Mouse (Mus musculus): ENCODE data around the gene Pik3c2b. TPM values are rescaled to one million over a fixed set of nuclear protein-coding genes. Genes with fewer than 3 reads are reported as not detected.
A peak's percentile ranks its signal among the peaks of the same experiment; 100 is the strongest.

The Pik3c2b gene
- polyA plus RNA-seq, 1 experiment, result 0.39 TPM

- H3K4me3 ChIP-seq (ENCODE audit: insufficient read depth, poor library complexity, severe bottlenecking), result no peak overlapping the region
- no peaks in the 10 kb centered on the region for H3K27me3 ChIP-seq (ENCODE audit: control insufficient read depth, insufficient read depth, insufficient read length)
- TF ChIP-seq MAX (IDR thresholded peaks at IDR 0.05) (no peak), FOSL1 (IDR thresholded peaks at IDR 0.05; ENCODE audit: insufficient read depth, low read length, poor library complexity, severe bottlenecking) (no peak), CEBPB (IDR thresholded peaks at IDR 0.05; ENCODE audit: low read depth) (no peak), CTCF (IDR thresholded peaks at IDR 0.05; ENCODE audit: control insufficient read depth, insufficient read depth, insufficient read length) (no peak), MYOG (IDR thresholded peaks at IDR 0.05; ENCODE audit: control insufficient read depth, extremely low read depth, insufficient read length) (no peak), USF1 (IDR thresholded peaks at IDR 0.05; ENCODE audit: low read depth) (no peak), MYOD1 (IDR thresholded peaks at IDR 0.05; ENCODE audit: control insufficient read depth, insufficient read length, low read depth) (no peak)
- H3K79me2 ChIP-seq (ENCODE audit: control insufficient read depth, insufficient read depth), result peaks cover 2% of the 10 kb centered on the region
- H3ac ChIP-seq (ENCODE audit: control insufficient read depth, insufficient read length, low read depth), result no peak overlapping the region
- peaks cover 1% of the 10 kb centered on the region for H3K79me3 ChIP-seq (ENCODE audit: low read depth)
- no peaks in the 10 kb centered on the region for H3K36me3 ChIP-seq (ENCODE audit: control insufficient read depth, insufficient read depth)
Observed at GRCm38 (mm10) chr1:133126365-133126740, 80.9 kb downstream of the Pik3c2b start.

- TF ChIP-seq MAX (IDR thresholded peaks at IDR 0.05) (no peak), CEBPB (IDR thresholded peaks at IDR 0.05; ENCODE audit: low read depth) (no peak), USF1 (IDR thresholded peaks at IDR 0.05; ENCODE audit: low read depth) (no peak), MYOD1 (IDR thresholded peaks at IDR 0.05; ENCODE audit: control insufficient read depth, insufficient read length, low read depth) (no peak), CTCF (IDR thresholded peaks at IDR 0.05; ENCODE audit: control insufficient read depth, insufficient read depth, insufficient read length) (no peak), MYOG (IDR thresholded peaks at IDR 0.05; ENCODE audit: control insufficient read depth, extremely low read depth, insufficient read length) (no peak), FOSL1 (IDR thresholded peaks at IDR 0.05; ENCODE audit: insufficient read depth, low read length, poor library complexity, severe bottlenecking) (no peak)
- Histone ChIP-seq H3K27me3 (ENCODE audit: control insufficient read depth, insufficient read depth, insufficient read length) (no peaks in the 10 kb centered on the region), H3ac (ENCODE audit: control insufficient read depth, insufficient read length, low read depth) (no peak overlapping the region), H3K4me3 (ENCODE audit: insufficient read depth, poor library complexity, severe bottlenecking) (no peak overlapping the region), H3K79me3 (ENCODE audit: low read depth) (peaks cover 10% of the 10 kb centered on the region), H3K79me2 (ENCODE audit: control insufficient read depth, insufficient read depth) (peaks cover 12% of the 10 kb centered on the region), H3K36me3 (ENCODE audit: control insufficient read depth, insufficient read depth) (no peaks in the 10 kb centered on the region)
Observed at GRCm38 (mm10) chr1:133127328-133127727, 81.9 kb downstream of the Pik3c2b start.

- peaks cover 22% of the 10 kb centered on the region for H3K36me3 ChIP-seq (ENCODE audit: control insufficient read depth, insufficient read depth)
- no peak overlapping the region for H3K4me3 ChIP-seq (ENCODE audit: insufficient read depth, poor library complexity, severe bottlenecking)
- TF ChIP-seq MYOG (IDR thresholded peaks at IDR 0.05; ENCODE audit: control insufficient read depth, extremely low read depth, insufficient read length) (no peak), CTCF (IDR thresholded peaks at IDR 0.05; ENCODE audit: control insufficient read depth, insufficient read depth, insufficient read length) (no peak), CEBPB (IDR thresholded peaks at IDR 0.05; ENCODE audit: low read depth) (no peak), USF1 (IDR thresholded peaks at IDR 0.05; ENCODE audit: low read depth) (no peak), MYOD1 (IDR thresholded peaks at IDR 0.05; ENCODE audit: control insufficient read depth, insufficient read length, low read depth) (no peak), FOSL1 (IDR thresholded peaks at IDR 0.05; ENCODE audit: insufficient read depth, low read length, poor library complexity, severe bottlenecking) (no peak), MAX (IDR thresholded peaks at IDR 0.05) (no peak)
Observed at GRCm38 (mm10) chr1:133129471-133130221, 84.2 kb downstream of the Pik3c2b start.

GRCm38 (mm10) chr1:133130638-133131560 is 85.4 kb downstream of the Pik3c2b start, which contains the start of gene Ppp1r15b:
Gene Ppp1r15b, plus strand, starts transcription at chr1:133131143.
- no peaks in the 10 kb centered on the region for H3K27me3 ChIP-seq (ENCODE audit: control insufficient read depth, insufficient read depth, insufficient read length)
- H3K79me3 ChIP-seq (ENCODE audit: low read depth), result peaks cover 45% of the 10 kb centered on the region
- TF ChIP-seq MYOD1 (IDR thresholded peaks at IDR 0.05; ENCODE audit: control insufficient read depth, insufficient read length, low read depth), result no peak
- TF ChIP-seq MAX (IDR thresholded peaks at IDR 0.05), result peak; percentile 97
- no peak for TF ChIP-seq MYOG (IDR thresholded peaks at IDR 0.05; ENCODE audit: control insufficient read depth, extremely low read depth, insufficient read length)
- peak; percentile 81 for TF ChIP-seq CEBPB (IDR thresholded peaks at IDR 0.05; ENCODE audit: low read depth)
- peak; percentile 10 for TF ChIP-seq FOSL1 (IDR thresholded peaks at IDR 0.05; ENCODE audit: insufficient read depth, low read length, poor library complexity, severe bottlenecking)
- H3K4me3 ChIP-seq (ENCODE audit: insufficient read depth, poor library complexity, severe bottlenecking), result peak within 1 kb of the TSS; percentile 100
- H3K79me2 ChIP-seq (ENCODE audit: control insufficient read depth, insufficient read depth), result peaks cover 48% of the 10 kb centered on the region
- H3ac ChIP-seq (ENCODE audit: control insufficient read depth, insufficient read length, low read depth), result peak within 1 kb of the TSS; percentile 84
- peaks cover 35% of the 10 kb centered on the region for H3K36me3 ChIP-seq (ENCODE audit: control insufficient read depth, insufficient read depth)

More at GRCm38 (mm10) chr1:133129471-133130221, 84.2 kb downstream of the Pik3c2b start:
- Histone ChIP-seq H3K79me3 (ENCODE audit: low read depth) (peaks cover 33% of the 10 kb centered on the region), H3K27me3 (ENCODE audit: control insufficient read depth, insufficient read depth, insufficient read length) (no peaks in the 10 kb centered on the region), H3K79me2 (ENCODE audit: control insufficient read depth, insufficient read depth) (peaks cover 35% of the 10 kb centered on the region), H3ac (ENCODE audit: control insufficient read depth, insufficient read length, low read depth) (no peak overlapping the region)

GRCm38 (mm10) chr1:133131561-133131905 is 86.1 kb downstream of the Pik3c2b start:
- Histone ChIP-seq H3K79me3 (ENCODE audit: low read depth) (peaks cover 51% of the 10 kb centered on the region), H3K27me3 (ENCODE audit: control insufficient read depth, insufficient read depth, insufficient read length) (no peaks in the 10 kb centered on the region), H3K36me3 (ENCODE audit: control insufficient read depth, insufficient read depth) (peaks cover 41% of the 10 kb centered on the region), H3K79me2 (ENCODE audit: control insufficient read depth, insufficient read depth) (peaks cover 54% of the 10 kb centered on the region), H3ac (ENCODE audit: control insufficient read depth, insufficient read length, low read depth) (peak overlapping the region; percentile 84), H3K4me3 (ENCODE audit: insufficient read depth, poor library complexity, severe bottlenecking) (peak overlapping the region; percentile 100)
- no peak for TF ChIP-seq MAX (IDR thresholded peaks at IDR 0.05)
- TF ChIP-seq CTCF (IDR thresholded peaks at IDR 0.05; ENCODE audit: control insufficient read depth, insufficient read depth, insufficient read length), result no peak
- no peak for TF ChIP-seq FOSL1 (IDR thresholded peaks at IDR 0.05; ENCODE audit: insufficient read depth, low read length, poor library complexity, severe bottlenecking)
- TF ChIP-seq CEBPB (IDR thresholded peaks at IDR 0.05; ENCODE audit: low read depth), result no peak
- no peak for TF ChIP-seq MYOD1 (IDR thresholded peaks at IDR 0.05; ENCODE audit: control insufficient read depth, insufficient read length, low read depth)
- TF ChIP-seq MYOG (IDR thresholded peaks at IDR 0.05; ENCODE audit: control insufficient read depth, extremely low read depth, insufficient read length), result no peak
- no peak for TF ChIP-seq USF1 (IDR thresholded peaks at IDR 0.05; ENCODE audit: low read depth)

Measured in C2C12 (cell line).